Mouse (Mus musculus) MEL (cell line): ENCODE measurements around the gene Ganab. TPM values are rescaled to one million over a fixed set of nuclear protein-coding genes. Genes with fewer than 3 reads are reported as not detected.

Experiments used
- DNase-seq: peaks from one replicate; pipeline ENCODE4 v3.0.0; 2011; ENCODE audit warnings: low read depth, low spot score
- H3K27ac ChIP-seq: 2 replicates; pipeline ENCODE4 v1.5.1; 2012; ENCODE audit warnings: low read depth, mild to moderate bottlenecking, control low read depth, low read length, moderate library complexity; ENCODE audit not compliant: control insufficient read depth
- H3K27me3 ChIP-seq, 2 experiments: fragments of 150-350 bp in 1 of 2; sonication (generic) in 1 of 2; 2 replicates each; pipeline ENCODE4 v1.6.1; 2012; ENCODE audit warnings: low read length in 2 of 2, mild to moderate bottlenecking in 2 of 2, improper control_type of control experiment in 1 of 2, moderate library complexity in 1 of 2; ENCODE audit not compliant: insufficient read depth in 2 of 2, control insufficient read depth in 1 of 2
- H3K36me3 ChIP-seq, 2 experiments: 2 replicates each; pipeline ENCODE4 v1.6.1; 2012 to 2014; ENCODE audit warnings: low read length in 2 of 2, improper control_type of control experiment in 1 of 2, inconsistent platforms in 1 of 2, mild to moderate bottlenecking in 1 of 2; ENCODE audit not compliant: insufficient read depth in 2 of 2, control insufficient read depth in 1 of 2
- H3K4me1 ChIP-seq, 2 experiments: fragments of 150-350 bp in 1 of 2; sonication (generic) in 1 of 2; 2 replicates each; pipeline ENCODE4 v1.6.1; 2012; ENCODE audit warnings: low read length in 2 of 2, improper control_type of control experiment in 1 of 2, mild to moderate bottlenecking in 1 of 2; ENCODE audit not compliant: insufficient read depth in 2 of 2, control insufficient read depth in 1 of 2
- H3K4me3 ChIP-seq, 2 experiments: fragments of 150-350 bp in 1 of 2; sonication (generic) in 1 of 2; 2 replicates each; pipeline ENCODE4 v1.5.1; 2012; ENCODE audit warnings: low read depth in 2 of 2, low read length in 2 of 2, mild to moderate bottlenecking in 2 of 2, moderate library complexity in 2 of 2, control low read depth in 1 of 2, improper control_type of control experiment in 1 of 2; ENCODE audit not compliant: control insufficient read depth in 1 of 2, insufficient read depth in 1 of 2
- H3K79me2 ChIP-seq: 2 replicates; pipeline ENCODE4 v1.6.1; 2012; ENCODE audit warnings: mild to moderate bottlenecking, low read length, moderate library complexity; ENCODE audit not compliant: control insufficient read depth, poor library complexity, insufficient read depth
- H3K9ac ChIP-seq: 2 replicates; pipeline ENCODE4 v1.6.1; 2012; ENCODE audit warnings: low read depth, mild to moderate bottlenecking, control low read depth, low read length, moderate library complexity; ENCODE audit not compliant: control insufficient read depth, poor library complexity, severe bottlenecking
- H3K9me3 ChIP-seq: fragments of 150-350 bp; sonication (generic); replicated peaks from 2 replicates; pipeline ENCODE4 v1.6.1; 2012; ENCODE audit warnings: mild to moderate bottlenecking, low read length, improper control_type of control experiment, moderate library complexity; ENCODE audit not compliant: insufficient read depth
- BHLHE40 ChIP-seq: IDR thresholded peaks from 2 replicates; pipeline ENCODE4 v1.6.1; 2012; ENCODE audit warnings: low read depth, mild to moderate bottlenecking, inconsistent platforms, low read length, improper control_type of control experiment, borderline replicate concordance
- CHD1 ChIP-seq: IDR thresholded peaks from 2 replicates; pipeline ENCODE4 v1.6.1; 2012; ENCODE audit warnings: low read depth, mild to moderate bottlenecking, inconsistent platforms, low read length, improper control_type of control experiment
- CHD2 ChIP-seq: IDR thresholded peaks from 2 replicates; pipeline ENCODE4 v1.6.1; 2011; ENCODE audit warnings: low read length, improper control_type of control experiment
- CTCF ChIP-seq, 3 experiments: IDR thresholded peaks in 2 of 3; conservative IDR thresholded peaks in 1 of 3; 2 replicates each; pipeline ENCODE4 v1.5.1; 2011 to 2012; ENCODE audit warnings: low read length in 3 of 3, low read depth in 2 of 3, mild to moderate bottlenecking in 2 of 3, improper control_type of control experiment in 1 of 3, inconsistent platforms in 1 of 3, mixed read lengths in 1 of 3, moderate library complexity in 1 of 3; ENCODE audit not compliant: control insufficient read depth in 1 of 3, insufficient read depth in 1 of 3, poor library complexity in 1 of 3, severe bottlenecking in 1 of 3
- E2F4 ChIP-seq: IDR thresholded peaks from 2 replicates; pipeline ENCODE4 v1.6.1; 2011; ENCODE audit warnings: low read depth, low read length, improper control_type of control experiment, borderline replicate concordance
- GABPA ChIP-seq: IDR thresholded peaks from 2 replicates; pipeline ENCODE4 v1.6.1; 2012; ENCODE audit warnings: low read depth, mild to moderate bottlenecking, inconsistent platforms, low read length, improper control_type of control experiment, moderate library complexity
- GATA1 ChIP-seq: IDR thresholded peaks from 2 replicates; pipeline ENCODE4 v1.6.1; 2011; ENCODE audit warnings: low read depth, low read length, improper control_type of control experiment
- HCFC1 ChIP-seq: IDR thresholded peaks from 2 replicates; pipeline ENCODE4 v1.6.1; 2012; ENCODE audit warnings: low read depth, mild to moderate bottlenecking, inconsistent platforms, low read length, improper control_type of control experiment, moderate library complexity
- JUND ChIP-seq: IDR thresholded peaks from 2 replicates; pipeline ENCODE4 v1.6.1; 2011; ENCODE audit warnings: low read depth, mild to moderate bottlenecking, improper control_type of control experiment, low read length
- MXI1 ChIP-seq: IDR thresholded peaks from 2 replicates; pipeline ENCODE4 v1.6.1; 2011; ENCODE audit warnings: mild to moderate bottlenecking, low read depth, low read length, improper control_type of control experiment
- MYB ChIP-seq: IDR thresholded peaks from 2 replicates; pipeline ENCODE4 v1.6.1; 2011; ENCODE audit warnings: mild to moderate bottlenecking, low read depth, low read length, improper control_type of control experiment
- MYC ChIP-seq: IDR thresholded peaks from 2 replicates; pipeline ENCODE4 v1.6.1; 2011; ENCODE audit warnings: low read depth, mild to moderate bottlenecking, low read length, improper control_type of control experiment, moderate library complexity
- NELFE ChIP-seq: IDR thresholded peaks from 2 replicates; pipeline ENCODE4 v1.6.1; 2011; ENCODE audit warnings: low read depth, low read length, improper control_type of control experiment
- NRF1 ChIP-seq: IDR thresholded peaks from 2 replicates; pipeline ENCODE4 v1.6.1; 2014; ENCODE audit warnings: low read depth, mild to moderate bottlenecking, inconsistent platforms, low read length, improper control_type of control experiment, moderate library complexity; ENCODE audit not compliant: poor library complexity, insufficient read depth, severe bottlenecking
- RAD21 ChIP-seq: IDR thresholded peaks from 2 replicates; pipeline ENCODE4 v1.6.1; 2011; ENCODE audit warnings: mild to moderate bottlenecking, low read depth, low read length, improper control_type of control experiment
- RCOR1 ChIP-seq: IDR thresholded peaks from 2 replicates; pipeline ENCODE4 v1.6.1; 2012; ENCODE audit warnings: low read depth, mild to moderate bottlenecking, inconsistent platforms, low read length, improper control_type of control experiment
- SIN3A ChIP-seq: IDR thresholded peaks from 2 replicates; pipeline ENCODE4 v1.6.1; 2012; ENCODE audit warnings: low read length, improper control_type of control experiment, inconsistent platforms
- SMC3 ChIP-seq: IDR thresholded peaks from 2 replicates; pipeline ENCODE4 v1.6.1; 2011; ENCODE audit warnings: low read depth, low read length, improper control_type of control experiment
- TAL1 ChIP-seq: IDR thresholded peaks from 2 replicates; pipeline ENCODE4 v1.6.1; 2012; ENCODE audit warnings: mild to moderate bottlenecking, inconsistent platforms, low read length, moderate library complexity, mixed read lengths
- TBP ChIP-seq: IDR thresholded peaks from 2 replicates; pipeline ENCODE4 v1.8.0; 2011; ENCODE audit warnings: low read depth, low read length, improper control_type of control experiment
- ZC3H11A ChIP-seq: IDR thresholded peaks from 2 replicates; pipeline ENCODE4 v1.6.1; 2012; ENCODE audit warnings: low read depth, mild to moderate bottlenecking, inconsistent platforms, low read length, improper control_type of control experiment
- ZKSCAN1 ChIP-seq: IDR thresholded peaks from 2 replicates; pipeline ENCODE4 v1.6.1; 2012; ENCODE audit warnings: low read depth, mild to moderate bottlenecking, inconsistent platforms, low read length, improper control_type of control experiment, moderate library complexity
- polyA plus RNA-seq, 2 experiments: library from polyadenylated mRNA; stranded (reverse) in 1 of 2; unstranded in 1 of 2; fragments of >175 nt in 1 of 2; fragments of >200 nt in 1 of 2; gene quantifications; 2 replicates each; pipeline versions ENCODE4 v1.2.1 to v1.2.4; 2012; ENCODE audit warnings: low replicate concordance in 2 of 2, low read depth in 1 of 2; ENCODE audit not compliant: insufficient read length in 2 of 2, insufficient read depth in 1 of 2, missing spikeins in 1 of 2
- total RNA-seq: library from RNA; depleted of rRNA; stranded (reverse); fragments of 300-350 nt; gene quantifications from 2 replicates; pipeline ENCODE4 v1.2.3, GENCODE M21; 2012

Gene Ganab
- total and polyA plus RNA-seq, 3 experiments: 122 to 123 TPM; not detected in 1

DNA sequence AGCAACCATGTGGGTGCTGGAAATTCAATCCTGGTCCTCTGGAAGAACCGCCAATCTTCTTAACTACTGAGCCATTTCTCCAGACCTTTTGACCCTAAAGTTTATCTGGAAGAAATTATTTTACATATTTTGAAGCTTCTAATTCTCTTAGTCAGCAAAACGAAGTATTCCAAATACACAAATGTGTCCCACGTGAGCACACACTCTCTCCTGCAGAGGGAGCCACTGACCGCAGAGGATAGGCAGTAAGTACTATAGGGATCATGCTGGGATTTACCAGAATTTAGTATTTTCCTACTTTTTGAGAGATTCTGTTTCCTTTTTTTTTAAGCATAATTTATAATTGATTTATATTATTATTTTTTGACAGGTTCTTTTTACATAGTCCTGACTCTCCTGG is 40.2 kb upstream of the Ganab start (continued):
- TF ChIP-seq ZKSCAN1 (no peak), MXI1 (peak; percentile 64; the same call in 1 of the 2 replicates), TAL1 (no peak), E2F4 (no peak), SMC3 (peak; percentile 89), ZC3H11A (peak; percentile 85), BHLHE40 (peak; percentile 75; the same call in 1 of the 2 replicates), NRF1 (no peak), NELFE (no peak), MYB (no peak), HCFC1 (no peak), MYC (peak; percentile 89), CHD2 (no peak), CHD1 (no peak)

DNA sequence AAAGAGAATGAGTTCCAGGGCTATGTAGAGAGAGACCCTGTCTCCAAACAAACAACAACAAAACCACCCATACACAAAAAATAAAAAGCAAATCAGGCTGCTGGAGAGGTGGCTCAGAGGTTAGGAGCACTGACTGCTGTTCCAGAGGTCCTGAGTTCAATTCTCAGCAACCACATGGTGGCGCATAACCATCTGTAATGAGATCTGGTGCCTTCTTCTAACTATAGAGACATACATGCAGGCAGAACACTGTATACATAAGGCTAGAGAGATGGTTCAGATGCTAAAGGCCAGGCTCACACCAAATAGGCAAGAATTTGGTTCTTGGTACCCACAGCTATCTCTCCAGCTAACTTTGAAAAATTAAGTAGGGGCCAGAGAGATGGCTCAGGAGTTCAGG is 38.9 kb upstream of the Ganab start:
- Histone ChIP-seq H3K79me2 (no peaks in the 10 kb centered on the region), H3K27me3 (no peaks in the 10 kb centered on the region), H3K9ac (no peak overlapping the region), H3K27ac (no peak overlapping the region), H3K4me1 (no peaks in the 10 kb centered on the region)
- peak; percentile 63 for DNase-seq
- TF ChIP-seq SMC3 (peak; percentile 94), MXI1 (no peak), TBP (peak; percentile 54; the same call in 1 of the 2 replicates), HCFC1 (no peak), SIN3A (0 out of 2 replicates have a peak, but pooled peaks have one; percentile 28), RCOR1 (no peak), ZC3H11A (peak; percentile 82), RAD21 (peak; percentile 76), CTCF (IDR thresholded peaks at IDR 0.05 in 2 of 3, conservative IDR thresholded peaks at IDR 0.05 in 1 of 3; ENCODE audit: control insufficient read depth in 1 of 3, insufficient read depth in 1 of 3, low read depth in 2 of 3, low read length in 3 of 3, poor library complexity in 1 of 3, severe bottlenecking in 1 of 3) (peak; percentile 52 to 80 (median 55))
- TF ChIP-seq, all 39 proteins: peak for 6
- Histone ChIP-seq H3K4me3 (no peak overlapping the region), H3K36me3 (no peaks in the 10 kb centered on the region), H3K9me3 (no peaks in the 10 kb centered on the region)

DNA sequence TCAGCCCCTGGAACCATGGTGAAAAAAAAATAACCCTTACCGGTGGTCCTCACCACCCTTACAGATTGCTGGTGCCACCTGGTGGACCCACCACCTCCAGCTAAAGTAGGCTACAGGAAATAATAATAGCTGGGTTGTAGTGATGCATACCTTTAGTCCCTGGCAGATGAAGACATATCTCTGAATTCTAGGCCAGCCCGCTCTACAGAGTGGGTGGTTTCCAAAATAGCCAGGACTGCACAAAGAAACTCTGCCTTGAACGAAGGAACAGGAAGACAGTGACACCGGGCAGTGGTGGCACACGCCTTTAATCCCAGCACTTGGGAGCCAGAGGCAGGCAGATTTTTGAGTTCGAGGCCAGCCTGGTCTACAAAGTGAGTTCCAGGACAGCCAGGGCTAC is 33.6 kb upstream of the Ganab start:
- no peak overlapping the region for H3K27ac ChIP-seq
- no peak for DNase-seq
- TF ChIP-seq GABPA: no peak
- TF ChIP-seq GATA1: no peak
- 0 out of 6 replicates have a peak, but pooled peaks of 1 of the 3 experiments have one; percentile 4 for TF ChIP-seq CTCF (IDR thresholded peaks at IDR 0.05 in 2 of 3, conservative IDR thresholded peaks at IDR 0.05 in 1 of 3; ENCODE audit: control insufficient read depth in 1 of 3, insufficient read depth in 1 of 3, low read depth in 2 of 3, low read length in 3 of 3, poor library complexity in 1 of 3, severe bottlenecking in 1 of 3)
- TF ChIP-seq TBP: no peak
- TF ChIP-seq BHLHE40: no peak
- TF ChIP-seq E2F4: no peak
- no peak for TF ChIP-seq JUND
- TF ChIP-seq, all 39 proteins: peak for 1
- H3K4me1 ChIP-seq: no peaks in the 10 kb centered on the region
- no peaks in the 10 kb centered on the region for H3K79me2 ChIP-seq
- H3K9ac ChIP-seq: no peak overlapping the region
- H3K4me3 ChIP-seq: no peak overlapping the region
- H3K27me3 ChIP-seq: no peaks in the 10 kb centered on the region
- no peaks in the 10 kb centered on the region for H3K36me3 ChIP-seq
- no peaks in the 10 kb centered on the region for H3K9me3 ChIP-seq
